Mouse (Mus musculus) thymus, adult 2 months (tissue): Measurements from ENCODE around the gene Abl1. TPM values are rescaled to one million over a fixed set of nuclear protein-coding genes. Genes with fewer than 3 reads are reported as not detected.

Source experiments
- DNase-seq: peaks from one replicate; pipeline ENCODE4 v3.0.0; 2021
- H3K27ac ChIP-seq: fragments of 200-500 bp; 2 replicates; pipeline ENCODE4 v1.5.1; 2012; ENCODE audit warnings: low read length, control low read depth; ENCODE audit not compliant: control insufficient read depth, insufficient read depth
- H3K27me3 ChIP-seq: fragments of 200-500 bp; 2 replicates; pipeline ENCODE4 v1.6.1; 2012; ENCODE audit warnings: mild to moderate bottlenecking, low read length, moderate library complexity, mixed read lengths; ENCODE audit not compliant: control insufficient read depth, insufficient read depth
- H3K36me3 ChIP-seq: fragments of 200-500 bp; 2 replicates; pipeline ENCODE4 v1.6.1; 2012; ENCODE audit warnings: mild to moderate bottlenecking, low read length, moderate library complexity; ENCODE audit not compliant: control insufficient read depth, insufficient read depth
- H3K4me1 ChIP-seq: fragments of 200-500 bp; replicated peaks from 2 replicates; pipeline ENCODE4 v1.6.1; 2012; ENCODE audit warnings: low read length; ENCODE audit not compliant: control insufficient read depth, insufficient read depth
- H3K4me3 ChIP-seq: fragments of 200-500 bp; 2 replicates; pipeline ENCODE4 v1.5.1; 2012; ENCODE audit warnings: mild to moderate bottlenecking, low read length, control low read depth, moderate library complexity; ENCODE audit not compliant: control insufficient read depth, insufficient read depth
- CTCF ChIP-seq: fragments of 200-500 bp; IDR thresholded peaks from 2 replicates; pipeline ENCODE4 v1.5.1; 2012; ENCODE audit warnings: mild to moderate bottlenecking, control low read depth, low read length, moderate library complexity, borderline replicate concordance; ENCODE audit not compliant: control insufficient read depth, poor library complexity, insufficient read depth; ENCODE audit errors: extremely low read depth
- POLR2A ChIP-seq: fragments of 200-500 bp; IDR thresholded peaks from 2 replicates; pipeline ENCODE4 v1.6.1; 2012; ENCODE audit warnings: mild to moderate bottlenecking, low read length, control low read depth, moderate library complexity; ENCODE audit not compliant: control insufficient read depth, poor library complexity, insufficient read depth; ENCODE audit errors: extremely low read depth
- WGBS: fragments of 180-500 bp; shearing (Covaris S2); methylation state at CpG from one replicate; pipeline ENCODE4 v1.1.7; 2018; 5-methylcytosine and 5-hydroxymethylcytosine counted together
- polyA plus RNA-seq: library from polyadenylated mRNA; depleted of rRNA; stranded (reverse); fragments of >200 nt; gene quantifications from 2 replicates; pipeline ENCODE4 v1.2.3, GENCODE M21; 2012

Abl1 gene
- polyA plus RNA-seq, 1 experiment, result 93.4 TPM

- H3K4me1 ChIP-seq, result peaks cover 27% of the 10 kb centered on the region
- no peaks in the 10 kb centered on the region for H3K27me3 ChIP-seq
- TF ChIP-seq POLR2A (no peak), CTCF (no peak)
- no peaks in the 10 kb centered on the region for H3K36me3 ChIP-seq
- no peak overlapping the region for H3K27ac ChIP-seq
- H3K4me3 ChIP-seq, result no peak overlapping the region
- WGBS, result 28% methylated on average over 4 of the region's 4 CpGs
- no peak for DNase-seq
These were observed 80.9 kb downstream of the Abl1 start for GRCm38 (mm10) chr2:31769115-31769514.

GRCm38 (mm10) chr2:31769631-31770111, 81.5 kb downstream of the Abl1 start:
- Histone ChIP-seq H3K4me1 (peaks cover 27% of the 10 kb centered on the region), H3K27me3 (no peaks in the 10 kb centered on the region), H3K4me3 (no peak overlapping the region), H3K36me3 (no peaks in the 10 kb centered on the region), H3K27ac (peak overlapping the region; percentile 49; the same call in 1 of the 2 replicates)
- 33% methylated on average over 6 of the region's 6 CpGs for WGBS
- no peak for DNase-seq
- TF ChIP-seq POLR2A (no peak), CTCF (no peak)

- TF ChIP-seq CTCF (no peak), POLR2A (no peak)
- Histone ChIP-seq H3K27ac (peak overlapping the region; percentile 20; the same call in 1 of the 2 replicates), H3K4me1 (peaks cover 27% of the 10 kb centered on the region), H3K27me3 (no peaks in the 10 kb centered on the region), H3K4me3 (no peak overlapping the region), H3K36me3 (no peaks in the 10 kb centered on the region)
- DNase-seq, result peak; percentile 47
- WGBS, result 21% methylated on average over 7 of the region's 7 CpGs
These were observed 82.7 kb downstream of the Abl1 start for GRCm38 (mm10) chr2:31770781-31771441.

GRCm38 (mm10) chr2:31776479-31776878, 88.3 kb downstream of the Abl1 start:
- Histone ChIP-seq H3K27me3 (no peaks in the 10 kb centered on the region), H3K4me1 (peaks cover 7% of the 10 kb centered on the region), H3K4me3 (no peak overlapping the region), H3K27ac (no peak overlapping the region), H3K36me3 (peaks cover 28% of the 10 kb centered on the region)
- no peak for TF ChIP-seq POLR2A
- TF ChIP-seq CTCF, result no peak
- 92% methylated on average over 3 of the region's 3 CpGs for WGBS
- no peak for DNase-seq

GRCm38 (mm10) chr2:31779258-31779657, 91.1 kb downstream of the Abl1 start:
- Histone ChIP-seq H3K36me3 (peaks cover 34% of the 10 kb centered on the region), H3K4me1 (no peaks in the 10 kb centered on the region), H3K27me3 (no peaks in the 10 kb centered on the region), H3K27ac (no peak overlapping the region), H3K4me3 (no peak overlapping the region)
- WGBS, result 97% methylated on average over 2 of the region's 2 CpGs
- no peak for DNase-seq
- no peak for TF ChIP-seq CTCF
- no peak for TF ChIP-seq POLR2A

GRCm38 (mm10) chr2:31782958-31783602, 94.9 kb downstream of the Abl1 start:
- peaks cover 43% of the 10 kb centered on the region for H3K36me3 ChIP-seq
- no peak overlapping the region for H3K4me3 ChIP-seq
- H3K27ac ChIP-seq, result no peak overlapping the region
- 95% methylated on average over 8 of the region's 8 CpGs for WGBS
- no peak for DNase-seq
- H3K4me1 ChIP-seq, result no peaks in the 10 kb centered on the region
- TF ChIP-seq CTCF (no peak), POLR2A (no peak)
- no peaks in the 10 kb centered on the region for H3K27me3 ChIP-seq

GRCm38 (mm10) chr2:31785074-31785473, 96.9 kb downstream of the Abl1 start:
- Histone ChIP-seq H3K27ac (no peak overlapping the region), H3K4me1 (no peaks in the 10 kb centered on the region), H3K4me3 (no peak overlapping the region), H3K36me3 (peaks cover 33% of the 10 kb centered on the region), H3K27me3 (no peaks in the 10 kb centered on the region)
- no peak for TF ChIP-seq POLR2A
- TF ChIP-seq CTCF, result no peak
- WGBS, result 35% methylated on average over 9 of the region's 9 CpGs
- peak; percentile 79 for DNase-seq
